Mouse (Mus musculus) bone marrow macrophage, adult 2 months (primary cell): ENCODE measurements at regions not wholly inside any gene's neighbourhood (a gene's known extent, or its start where the extent isn't known, plus 50 kb on each side); places are given as distances from the start of the nearest gene placed in this dataset.

ENCODE experiments used
- H3K27ac ChIP-seq: 2 replicates; pipeline ENCODE4 v1.5.1; 2012; ENCODE audit warnings: low read depth, low read length; ENCODE audit not compliant: insufficient read depth
- H3K4me1 ChIP-seq: 2 replicates; pipeline ENCODE4 v1.6.1; 2012; ENCODE audit warnings: low read length; ENCODE audit not compliant: control insufficient read depth, insufficient read depth
- H3K4me3 ChIP-seq: 2 replicates; pipeline ENCODE4 v1.5.1; 2012; ENCODE audit warnings: mild to moderate bottlenecking, low read length, moderate library complexity; ENCODE audit not compliant: insufficient read depth
- CTCF ChIP-seq: IDR thresholded peaks from 2 replicates; pipeline ENCODE4 v1.5.1; 2012; ENCODE audit warnings: low read depth, mild to moderate bottlenecking, low read length, moderate library complexity
- POLR2A ChIP-seq: IDR thresholded peaks from 2 replicates; pipeline ENCODE4 v1.6.1; 2012; ENCODE audit warnings: mild to moderate bottlenecking, low read depth, low read length, borderline replicate concordance

GRCm38 (mm10) chr7:136136666-136137065 is 420.5 kb upstream of the Mki67 start:
- TF ChIP-seq POLR2A (no peak), CTCF (no peak)
- Histone ChIP-seq H3K4me3 (no peak overlapping the region), H3K4me1 (no peaks in the 10 kb centered on the region), H3K27ac (no peak overlapping the region)

DNA sequence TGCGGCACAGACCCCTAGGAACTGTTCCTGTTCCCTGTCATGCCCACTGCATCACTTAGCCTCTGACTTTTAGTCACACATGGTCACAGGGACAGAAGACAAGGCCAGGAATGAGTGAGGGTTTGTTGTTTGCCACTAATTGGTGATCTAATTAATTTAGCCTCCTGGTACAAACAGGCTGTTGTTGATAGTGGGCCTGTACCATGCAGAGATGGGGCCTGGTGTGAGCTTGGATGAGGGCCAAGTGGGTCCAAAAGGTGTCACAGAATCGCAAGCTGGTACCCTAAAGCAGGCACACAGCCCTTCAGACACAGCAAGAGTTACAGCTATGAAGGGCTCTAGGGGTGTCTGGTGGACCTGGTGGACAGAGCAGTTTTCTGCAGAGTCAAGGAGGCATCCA is 421.2 kb upstream of the Mki67 start:
- Histone ChIP-seq H3K4me3 (no peak overlapping the region), H3K4me1 (no peaks in the 10 kb centered on the region), H3K27ac (no peak overlapping the region)
- TF ChIP-seq CTCF (no peak), POLR2A (no peak)

- no peak overlapping the region for H3K4me3 ChIP-seq
- H3K4me1 ChIP-seq = no peaks in the 10 kb centered on the region
- no peak overlapping the region for H3K27ac ChIP-seq
- no peak for TF ChIP-seq POLR2A
- no peak for TF ChIP-seq CTCF
Observed at GRCm38 (mm10) chr7:136137831-136138602, 421.9 kb upstream of the Mki67 start.

DNA sequence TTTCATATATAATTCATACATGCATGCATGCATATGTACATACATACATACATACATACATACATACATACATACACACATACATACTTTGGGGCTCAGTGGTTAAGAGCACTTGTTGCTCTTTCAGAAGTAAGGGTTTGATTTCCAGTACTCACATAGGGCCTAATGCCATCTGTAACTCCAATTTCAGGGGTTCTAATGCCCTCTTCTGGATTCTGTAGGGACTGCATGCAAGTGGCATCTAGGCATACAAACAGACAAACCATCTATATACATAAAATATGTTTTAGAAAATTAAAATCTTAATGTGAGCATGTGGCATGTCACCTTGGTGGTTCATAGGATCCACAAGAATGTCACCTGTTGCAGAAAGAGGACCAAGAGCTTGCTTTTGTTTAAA is 426.7 kb upstream of the Mki67 start:
- TF ChIP-seq POLR2A = no peak
- TF ChIP-seq CTCF = no peak
- Histone ChIP-seq H3K4me3 (no peak overlapping the region), H3K4me1 (no peaks in the 10 kb centered on the region), H3K27ac (no peak overlapping the region)

DNA sequence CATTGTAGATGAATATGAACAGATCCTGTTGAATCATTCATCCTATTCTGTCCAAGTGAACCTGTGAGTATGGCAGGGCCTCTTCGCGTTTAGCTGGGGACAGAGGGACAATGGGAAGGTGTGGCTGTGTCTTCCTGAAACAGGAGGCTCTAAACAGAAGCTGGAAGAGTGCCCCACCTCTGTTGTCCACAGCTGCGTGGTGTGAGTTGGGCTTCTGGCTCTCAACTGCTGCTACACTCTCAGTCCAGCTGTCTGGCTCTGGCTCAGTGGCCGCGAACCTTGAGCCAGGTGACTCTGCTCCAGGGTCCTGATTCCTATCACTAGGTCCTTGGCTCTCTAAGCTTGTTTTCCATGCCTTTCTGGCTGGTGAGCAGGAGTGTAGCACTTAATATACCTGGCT is 434.0 kb upstream of the Mki67 start:
- Histone ChIP-seq H3K27ac (no peak overlapping the region), H3K4me3 (no peak overlapping the region), H3K4me1 (no peaks in the 10 kb centered on the region)
- TF ChIP-seq POLR2A (no peak), CTCF (no peak)

GRCm38 (mm10) chr7:136151301-136151930 is 435.3 kb upstream of the Mki67 start:
- Histone ChIP-seq H3K4me3 (no peak overlapping the region), H3K27ac (no peak overlapping the region), H3K4me1 (no peaks in the 10 kb centered on the region)
- no peak for TF ChIP-seq POLR2A
- TF ChIP-seq CTCF = no peak

DNA sequence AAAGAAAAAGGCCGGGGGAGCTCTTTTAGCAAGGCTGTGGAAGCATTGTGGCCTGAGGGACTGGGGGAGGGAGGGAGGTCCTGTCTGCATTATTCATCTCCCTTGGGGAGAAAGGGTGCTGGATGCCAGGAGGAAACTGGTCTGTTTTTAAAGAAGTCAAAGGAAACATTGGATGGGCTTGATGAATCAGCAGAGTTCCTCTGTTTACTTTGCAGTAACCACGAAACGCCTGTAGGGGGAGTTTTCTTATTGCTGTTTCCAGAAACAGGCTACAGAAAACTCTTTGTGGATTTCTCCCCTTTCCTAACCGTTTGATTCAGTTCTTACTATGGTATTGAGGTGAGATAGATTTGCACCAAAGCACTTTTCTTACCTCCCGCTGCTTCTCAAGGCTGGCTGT is 436.3 kb upstream of the Mki67 start:
- Histone ChIP-seq H3K4me3 (no peak overlapping the region), H3K27ac (no peak overlapping the region), H3K4me1 (no peaks in the 10 kb centered on the region)
- TF ChIP-seq CTCF (no peak), POLR2A (no peak)

- Histone ChIP-seq H3K4me1 (no peaks in the 10 kb centered on the region), H3K4me3 (no peak overlapping the region), H3K27ac (no peak overlapping the region)
- no peak for TF ChIP-seq POLR2A
- TF ChIP-seq CTCF = no peak
Observed at GRCm38 (mm10) chr7:136153621-136154020, 437.5 kb upstream of the Mki67 start.

- no peak overlapping the region for H3K4me3 ChIP-seq
- H3K27ac ChIP-seq = no peak overlapping the region
- H3K4me1 ChIP-seq = no peaks in the 10 kb centered on the region
- TF ChIP-seq POLR2A (no peak), CTCF (no peak)
Observed at GRCm38 (mm10) chr7:136159136-136159535, 443.0 kb upstream of the Mki67 start.

- Histone ChIP-seq H3K4me1 (no peaks in the 10 kb centered on the region), H3K27ac (no peak overlapping the region), H3K4me3 (no peak overlapping the region)
- TF ChIP-seq CTCF = no peak
- TF ChIP-seq POLR2A = no peak
Observed at GRCm38 (mm10) chr7:136161526-136161925, 445.4 kb upstream of the Mki67 start.
